Mouse (Mus musculus): ENCODE results near the gene Nkx1-1. TPM values are rescaled to one million over a fixed set of nuclear protein-coding genes. Genes with fewer than 3 reads are reported as not detected.
A peak's percentile ranks its signal among the peaks of the same experiment; 100 is the strongest.

Nkx1-1 gene
- 0.44 and 0.74 TPM in 2 replicates for polyA plus RNA-seq (2014; fragmentation: Nextera tagmentation; extraction: Ambion mirVana)

- Histone ChIP-seq H3K27me3 (ENCODE audit: control insufficient read depth, insufficient read depth, low read length) (peaks cover 72% of the 10 kb centered on the region), H3K9me3 (ENCODE audit: control insufficient read depth, low read length) (no peaks in the 10 kb centered on the region), H3K27ac (ENCODE audit: low read depth, low read length) (0 out of 2 replicates have a peak within 1 kb of the TSS, but pooled peaks have one; percentile 10), H3K36me3 (ENCODE audit: control insufficient read depth, insufficient read depth, low read length) (no peaks in the 10 kb centered on the region), H3K4me2 (ENCODE audit: low read depth, low read length) (peak within 1 kb of the TSS; percentile 16), H3K4me3 (ENCODE audit: low read depth, low read length) (peak within 1 kb of the TSS; percentile 17), H3K4me1 (ENCODE audit: control insufficient read depth, insufficient read depth, low read length) (peaks cover 18% of the 10 kb centered on the region), H3K9ac (replicated peaks; ENCODE audit: low read depth, low read length) (no peak within 1 kb of the TSS)
- WGBS = under 1% methylated on average over 79 of the region's 90 CpGs
- no peak for ATAC-seq (ENCODE audit: low read depth)
Measured at GRCm38 (mm10) chr5:33433201-33434138, at the start of gene Nkx1-1. Gene Nkx1-1 (minus strand): TSS chr5:33433976.

- no peaks in the 10 kb centered on the region for H3K36me3 ChIP-seq (ENCODE audit: control insufficient read depth, insufficient read depth, low read length)
- 20% methylated on average over 7 of the region's 7 CpGs for WGBS
- H3K27ac ChIP-seq (ENCODE audit: low read depth, low read length) = no peak overlapping the region
- H3K4me3 ChIP-seq (ENCODE audit: low read depth, low read length) = no peak overlapping the region
- H3K9me3 ChIP-seq (ENCODE audit: control insufficient read depth, low read length) = no peaks in the 10 kb centered on the region
- no peaks in the 10 kb centered on the region for H3K27me3 ChIP-seq (ENCODE audit: control insufficient read depth, insufficient read depth, low read length)
- no peak overlapping the region for H3K9ac ChIP-seq (replicated peaks; ENCODE audit: low read depth, low read length)
- peak; percentile 66; the same call in 1 of the 2 replicates for ATAC-seq (ENCODE audit: low read depth)
- no peak overlapping the region for H3K4me2 ChIP-seq (ENCODE audit: low read depth, low read length)
- H3K4me1 ChIP-seq (ENCODE audit: control insufficient read depth, insufficient read depth, low read length) = peaks cover 2% of the 10 kb centered on the region; the same call in 1 of the 2 replicates
Measured at GRCm38 (mm10) chr5:33481318-33481685, 47.5 kb upstream of the Nkx1-1 start.

- H3K4me1 ChIP-seq (ENCODE audit: control insufficient read depth, insufficient read depth, low read length) = peaks cover 2% of the 10 kb centered on the region; the same call in 1 of the 2 replicates
- no peaks in the 10 kb centered on the region for H3K27me3 ChIP-seq (ENCODE audit: control insufficient read depth, insufficient read depth, low read length)
- H3K4me2 ChIP-seq (ENCODE audit: low read depth, low read length) = no peak overlapping the region; the same call in 1 of the 2 replicates
- WGBS = 18% methylated on average over 26 of the region's 26 CpGs
- no peaks in the 10 kb centered on the region for H3K9me3 ChIP-seq (ENCODE audit: control insufficient read depth, low read length)
- H3K36me3 ChIP-seq (ENCODE audit: control insufficient read depth, insufficient read depth, low read length) = no peaks in the 10 kb centered on the region
- no peak overlapping the region for H3K27ac ChIP-seq (ENCODE audit: low read depth, low read length)
- peak; percentile 69 for ATAC-seq (ENCODE audit: low read depth)
- H3K4me3 ChIP-seq (ENCODE audit: low read depth, low read length) = no peak overlapping the region
- H3K9ac ChIP-seq (replicated peaks; ENCODE audit: low read depth, low read length) = no peak overlapping the region
Measured at GRCm38 (mm10) chr5:33480582-33481317, 47.0 kb upstream of the Nkx1-1 start.

- no peaks in the 10 kb centered on the region for H3K36me3 ChIP-seq (ENCODE audit: control insufficient read depth, insufficient read depth, low read length)
- H3K4me1 ChIP-seq (ENCODE audit: control insufficient read depth, insufficient read depth, low read length) = 0 out of 2 replicates have a peak, but pooled peaks cover 3% of the 10 kb centered on the region
- ATAC-seq (ENCODE audit: low read depth) = no peak
- H3K9me3 ChIP-seq (ENCODE audit: control insufficient read depth, low read length) = no peaks in the 10 kb centered on the region
- H3K4me3 ChIP-seq (ENCODE audit: low read depth, low read length) = no peak overlapping the region
- no peak overlapping the region for H3K4me2 ChIP-seq (ENCODE audit: low read depth, low read length)
- no peak overlapping the region for H3K27ac ChIP-seq (ENCODE audit: low read depth, low read length)
- 15% methylated on average over 11 of the region's 11 CpGs for WGBS
- H3K9ac ChIP-seq (replicated peaks; ENCODE audit: low read depth, low read length) = no peak overlapping the region
- no peaks in the 10 kb centered on the region for H3K27me3 ChIP-seq (ENCODE audit: control insufficient read depth, insufficient read depth, low read length)
Measured at GRCm38 (mm10) chr5:33465464-33465863, 31.7 kb upstream of the Nkx1-1 start.

- Histone ChIP-seq H3K27ac (ENCODE audit: low read depth, low read length) (no peak overlapping the region), H3K36me3 (ENCODE audit: control insufficient read depth, insufficient read depth, low read length) (no peaks in the 10 kb centered on the region), H3K4me3 (ENCODE audit: low read depth, low read length) (no peak overlapping the region), H3K9ac (replicated peaks; ENCODE audit: low read depth, low read length) (no peak overlapping the region), H3K4me1 (ENCODE audit: control insufficient read depth, insufficient read depth, low read length) (0 out of 2 replicates have a peak, but pooled peaks cover 3% of the 10 kb centered on the region), H3K4me2 (ENCODE audit: low read depth, low read length) (no peak overlapping the region), H3K9me3 (ENCODE audit: control insufficient read depth, low read length) (no peaks in the 10 kb centered on the region), H3K27me3 (ENCODE audit: control insufficient read depth, insufficient read depth, low read length) (no peaks in the 10 kb centered on the region)
- no peak for ATAC-seq (ENCODE audit: low read depth)
- 65% methylated on average over 7 of the region's 7 CpGs for WGBS
Measured at GRCm38 (mm10) chr5:33464390-33464789, 30.6 kb upstream of the Nkx1-1 start.

GRCm38 (mm10) chr5:33459111-33459510 lies 25.3 kb upstream of the Nkx1-1 start:
- H3K9ac ChIP-seq (replicated peaks; ENCODE audit: low read depth, low read length) = no peak overlapping the region
- no peaks in the 10 kb centered on the region for H3K36me3 ChIP-seq (ENCODE audit: control insufficient read depth, insufficient read depth, low read length)
- H3K27me3 ChIP-seq (ENCODE audit: control insufficient read depth, insufficient read depth, low read length) = 0 out of 2 replicates have a peak, but pooled peaks cover 3% of the 10 kb centered on the region
- no peak for ATAC-seq (ENCODE audit: low read depth)
- no peak overlapping the region for H3K4me3 ChIP-seq (ENCODE audit: low read depth, low read length)
- WGBS = 65% methylated on average over 2 of the region's 2 CpGs
- H3K4me1 ChIP-seq (ENCODE audit: control insufficient read depth, insufficient read depth, low read length) = no peaks in the 10 kb centered on the region
- no peak overlapping the region for H3K27ac ChIP-seq (ENCODE audit: low read depth, low read length)
- no peaks in the 10 kb centered on the region for H3K9me3 ChIP-seq (ENCODE audit: control insufficient read depth, low read length)
- no peak overlapping the region for H3K4me2 ChIP-seq (ENCODE audit: low read depth, low read length)

GRCm38 (mm10) chr5:33458132-33458622 lies 24.4 kb upstream of the Nkx1-1 start:
- H3K9me3 ChIP-seq (ENCODE audit: control insufficient read depth, low read length) = no peaks in the 10 kb centered on the region
- H3K36me3 ChIP-seq (ENCODE audit: control insufficient read depth, insufficient read depth, low read length) = no peaks in the 10 kb centered on the region
- no peak for ATAC-seq (ENCODE audit: low read depth)
- H3K4me3 ChIP-seq (ENCODE audit: low read depth, low read length) = no peak overlapping the region
- H3K4me2 ChIP-seq (ENCODE audit: low read depth, low read length) = no peak overlapping the region
- H3K4me1 ChIP-seq (ENCODE audit: control insufficient read depth, insufficient read depth, low read length) = no peaks in the 10 kb centered on the region
- 32% methylated on average over 3 of the region's 3 CpGs for WGBS
- 0 out of 2 replicates have a peak, but pooled peaks cover 3% of the 10 kb centered on the region for H3K27me3 ChIP-seq (ENCODE audit: control insufficient read depth, insufficient read depth, low read length)
- H3K27ac ChIP-seq (ENCODE audit: low read depth, low read length) = no peak overlapping the region
- H3K9ac ChIP-seq (replicated peaks; ENCODE audit: low read depth, low read length) = no peak overlapping the region

GRCm38 (mm10) chr5:33455737-33456136 lies 22.0 kb upstream of the Nkx1-1 start:
- ATAC-seq (ENCODE audit: low read depth) = no peak
- Histone ChIP-seq H3K9me3 (ENCODE audit: control insufficient read depth, low read length) (no peaks in the 10 kb centered on the region), H3K36me3 (ENCODE audit: control insufficient read depth, insufficient read depth, low read length) (no peaks in the 10 kb centered on the region), H3K4me1 (ENCODE audit: control insufficient read depth, insufficient read depth, low read length) (no peaks in the 10 kb centered on the region), H3K9ac (replicated peaks; ENCODE audit: low read depth, low read length) (no peak overlapping the region), H3K4me3 (ENCODE audit: low read depth, low read length) (no peak overlapping the region), H3K27ac (ENCODE audit: low read depth, low read length) (no peak overlapping the region), H3K27me3 (ENCODE audit: control insufficient read depth, insufficient read depth, low read length) (peaks cover 3% of the 10 kb centered on the region; the same call in 1 of the 2 replicates), H3K4me2 (ENCODE audit: low read depth, low read length) (no peak overlapping the region)
- WGBS = 64% methylated on average over 8 of the region's 8 CpGs

Measured in neural tube, embryonic 14.5 days (tissue).